Mouse (Mus musculus) cerebellum, adult 18-20 months (tissue): ENCODE measurements around the gene Vps51.
"Not testable (repeated sequence)": the region's sequence is repeated elsewhere in the genome, so short reads cannot be mapped to it uniquely, and the experiment has no call there.

Experiments
- DNase-seq, 2 experiments: peaks; one replicate each; pipeline ENCODE4 v3.0.0; 2021

Gene Vps51

GRCm38 (mm10) chr19:6046294-6047153 lies 30.5 kb downstream of the Vps51 start, which contains the start of gene Syvn1:
Syvn1 (plus strand) TSS chr19:6046576.
- peak; percentile 93 for DNase-seq

- peak in 1 of 2 experiments; percentile 13 for DNase-seq
These were observed 31.4 kb downstream of the Vps51 start for GRCm38 (mm10) chr19:6045366-6046293.

GRCm38 (mm10) chr19:6044102-6044501 lies 32.9 kb downstream of the Vps51 start:
- DNase-seq = not testable (repeated sequence)

GRCm38 (mm10) chr19:6042293-6042692 lies 34.7 kb downstream of the Vps51 start:
- DNase-seq = peak in 1 of 2 experiments; percentile 23

- no peak for DNase-seq
These were observed 37.0 kb downstream of the Vps51 start for GRCm38 (mm10) chr19:6040002-6040401.

- DNase-seq = no peak
These were observed 38.7 kb downstream of the Vps51 start for GRCm38 (mm10) chr19:6038326-6038725.

- DNase-seq = no peak
These were observed 39.3 kb downstream of the Vps51 start for GRCm38 (mm10) chr19:6037695-6038094.

GRCm38 (mm10) chr19:6035966-6036585 lies 41.0 kb downstream of the Vps51 start:
- DNase-seq = no peak

GRCm38 (mm10) chr19:6030520-6031280 lies 46.3 kb downstream of the Vps51 start:
- no peak for DNase-seq

GRCm38 (mm10) chr19:6029426-6029825 lies 47.6 kb downstream of the Vps51 start:
- DNase-seq = no peak

- no peak for DNase-seq
These were observed 48.0 kb downstream of the Vps51 start for GRCm38 (mm10) chr19:6028991-6029390.

GRCm38 (mm10) chr19:6023930-6024329 lies 53.1 kb downstream of the Vps51 start:
- DNase-seq = no peak

- no peak for DNase-seq
These were observed 54.0 kb downstream of the Vps51 start for GRCm38 (mm10) chr19:6023059-6023458.

GRCm38 (mm10) chr19:6020276-6020675 lies 56.8 kb downstream of the Vps51 start:
- no peak for DNase-seq

- peak; percentile 90 for DNase-seq
These were observed 58.6 kb downstream of the Vps51 start for GRCm38 (mm10) chr19:6018142-6019089.
